Mouse (Mus musculus) liver, embryonic 14.5 days (tissue): ENCODE measurements around the gene Lrrc38.

Experiments used
- CTCF ChIP-seq: IDR thresholded peaks from 2 replicates; pipeline ENCODE4 v1.5.1; 2016; ENCODE audit warnings: antibody characterized with exemption, low read depth, control low read depth
- EP300 ChIP-seq: IDR thresholded peaks from 2 replicates; pipeline ENCODE4 v1.6.1; 2016; ENCODE audit warnings: antibody characterized with exemption, low read depth

DNA sequence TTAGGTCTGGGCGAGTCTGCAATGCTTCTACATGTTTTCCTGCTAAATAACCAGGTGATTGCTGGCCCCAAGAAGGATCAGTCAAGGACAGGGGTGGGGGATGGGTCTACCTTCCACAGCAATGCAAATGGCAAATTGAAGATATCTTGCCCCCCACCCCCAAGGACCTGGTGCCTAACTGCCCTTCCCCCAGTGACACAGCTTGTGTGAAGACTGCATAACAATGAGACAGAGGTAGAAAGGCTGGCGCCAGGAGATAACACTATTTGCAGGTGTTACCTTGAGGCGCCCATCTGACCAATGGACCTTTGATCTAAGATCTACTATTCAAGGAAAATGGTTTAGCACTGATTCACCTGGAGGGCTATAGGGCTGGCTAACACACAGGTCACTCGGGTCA, 47.7 kb upstream of the Lrrc38 start:
- TF ChIP-seq CTCF (no peak), EP300 (no peak)
